Mouse (Mus musculus) neural tube, embryonic 11.5 days (tissue): ENCODE measurements around the gene Adora2a. TPM values are rescaled to one million over a fixed set of nuclear protein-coding genes. Genes with fewer than 3 reads are reported as not detected.
A peak's percentile ranks its signal among the peaks of the same experiment; 100 is the strongest.

Experiments used
- ATAC-seq: fragments of 200-750 bp; cut with Nextera tagmentation; 2 replicates; pipeline ENCODE4 v1.8.0; 2017; ENCODE audit warnings: moderate number of reproducible peaks, mild to moderate bottlenecking, moderate TSS enrichment, moderate library complexity; ENCODE audit not compliant: insufficient read depth, low FRiP score, low TSS enrichment
- DNase-seq: peaks from one replicate; pipeline ENCODE4 v3.0.0-alpha.2; 2015; ENCODE audit warnings: low spot score
- H3K27ac ChIP-seq: fragments of 300-500 bp; sonication (generic); 2 replicates; pipeline ENCODE4 v1.5.1; 2014; ENCODE audit warnings: low read depth, mild to moderate bottlenecking, low read length
- H3K27me3 ChIP-seq: fragments of 300-500 bp; sonication (generic); 2 replicates; pipeline ENCODE4 v1.6.1; 2014; ENCODE audit warnings: mild to moderate bottlenecking, low read length, mixed read lengths; ENCODE audit not compliant: control insufficient read depth, insufficient read depth
- H3K36me3 ChIP-seq: fragments of 300-500 bp; sonication (generic); 2 replicates; pipeline ENCODE4 v1.6.1; 2014; ENCODE audit warnings: mild to moderate bottlenecking, low read length, moderate library complexity, mixed read lengths; ENCODE audit not compliant: control insufficient read depth, insufficient read depth
- H3K4me1 ChIP-seq: fragments of 300-500 bp; sonication (generic); 2 replicates; pipeline ENCODE4 v1.6.1; 2014; ENCODE audit warnings: low read length, mixed read lengths; ENCODE audit not compliant: control insufficient read depth, insufficient read depth
- H3K4me2 ChIP-seq: fragments of 300-500 bp; sonication (generic); 2 replicates; pipeline ENCODE4 v1.6.1; 2014; ENCODE audit warnings: low read depth, mild to moderate bottlenecking, moderate library complexity
- H3K4me3 ChIP-seq: fragments of 300-500 bp; sonication (generic); 2 replicates; pipeline ENCODE4 v1.5.1; 2014; ENCODE audit warnings: low read depth, low read length
- H3K9ac ChIP-seq: fragments of 300-500 bp; sonication (generic); 2 replicates; pipeline ENCODE4 v1.6.1; 2014; ENCODE audit warnings: mild to moderate bottlenecking, low read length
- H3K9me3 ChIP-seq: fragments of 300-500 bp; sonication (generic); 2 replicates; pipeline ENCODE4 v1.6.1; 2016; ENCODE audit warnings: low read length; ENCODE audit not compliant: control insufficient read depth
- WGBS: fragments of 180-500 bp; shearing (Covaris S2); extraction: QIAGEN DNeasy Blood & Tissue Kit; methylation state at CpG from one replicate; pipeline ENCODE4 v1.1.7; 2014; 5-methylcytosine and 5-hydroxymethylcytosine counted together
- polyA plus RNA-seq: library from polyadenylated mRNA; unstranded; fragments of >200 nt; fragmentation: Nextera tagmentation; extraction: Ambion mirVana; gene quantifications from 2 replicates; pipeline ENCODE4 v1.2.1, GENCODE M21; 2014

Adora2a gene
- 4.1 and 4.5 TPM in 2 replicates for polyA plus RNA-seq

GRCm38 (mm10) chr10:75316872-75316907 is at the start of gene Adora2a:
Gene Adora2a (plus strand): TSS chr10:75316877.
- H3K27ac ChIP-seq, result no peak within 1 kb of the TSS
- DNase-seq, result no peak
- H3K4me3 ChIP-seq, result peak within 1 kb of the TSS; percentile 35
- ATAC-seq, result no peak
- H3K4me1 ChIP-seq, result 0 out of 2 replicates have a peak, but pooled peaks cover 2% of the 10 kb centered on the region
- WGBS, result 0% methylated on average over 4 of the region's 4 CpGs
- no peaks in the 10 kb centered on the region for H3K36me3 ChIP-seq
- H3K9ac ChIP-seq, result peak within 1 kb of the TSS; percentile 53
- H3K9me3 ChIP-seq, result no peaks in the 10 kb centered on the region
- peaks cover 18% of the 10 kb centered on the region for H3K27me3 ChIP-seq
- H3K4me2 ChIP-seq, result peak within 1 kb of the TSS; percentile 45

- Histone ChIP-seq H3K9ac (no peak overlapping the region), H3K4me1 (no peaks in the 10 kb centered on the region), H3K27ac (no peak overlapping the region), H3K4me2 (no peak overlapping the region), H3K4me3 (no peak overlapping the region), H3K27me3 (no peaks in the 10 kb centered on the region), H3K36me3 (peaks cover 5% of the 10 kb centered on the region), H3K9me3 (no peaks in the 10 kb centered on the region)
- DNase-seq, result no peak
- no peak for ATAC-seq
- 91% methylated on average over 4 of the region's 4 CpGs for WGBS
Measured at GRCm38 (mm10) chr10:75273020-75273419, 43.7 kb upstream of the Adora2a start.

GRCm38 (mm10) chr10:75276427-75277013 is 40.2 kb upstream of the Adora2a start:
- Histone ChIP-seq H3K4me3 (no peak overlapping the region), H3K9ac (no peak overlapping the region), H3K27me3 (no peaks in the 10 kb centered on the region), H3K4me2 (no peak overlapping the region), H3K9me3 (no peaks in the 10 kb centered on the region), H3K36me3 (peaks cover 2% of the 10 kb centered on the region; the same call in 1 of the 2 replicates), H3K27ac (no peak overlapping the region), H3K4me1 (no peaks in the 10 kb centered on the region)
- 97% methylated on average over 12 of the region's 12 CpGs for WGBS
- ATAC-seq (no peak), DNase-seq (no peak)

- no peak overlapping the region for H3K27ac ChIP-seq
- ATAC-seq, result no peak
- peaks cover 2% of the 10 kb centered on the region; the same call in 1 of the 2 replicates for H3K36me3 ChIP-seq
- 88% methylated on average over 1 of the region's 1 CpGs for WGBS
- no peaks in the 10 kb centered on the region for H3K9me3 ChIP-seq
- no peak overlapping the region for H3K9ac ChIP-seq
- H3K27me3 ChIP-seq, result no peaks in the 10 kb centered on the region
- H3K4me3 ChIP-seq, result no peak overlapping the region
- DNase-seq, result no peak
- H3K4me2 ChIP-seq, result no peak overlapping the region
- H3K4me1 ChIP-seq, result no peaks in the 10 kb centered on the region
Measured at GRCm38 (mm10) chr10:75277501-75277900, 39.2 kb upstream of the Adora2a start.

GRCm38 (mm10) chr10:75282648-75283047 is 34.0 kb upstream of the Adora2a start:
- no peak overlapping the region for H3K4me3 ChIP-seq
- no peak overlapping the region for H3K9ac ChIP-seq
- ATAC-seq (no peak), DNase-seq (no peak)
- WGBS, result 93% methylated on average over 5 of the region's 5 CpGs
- H3K27ac ChIP-seq, result no peak overlapping the region
- no peak overlapping the region for H3K4me2 ChIP-seq
- no peaks in the 10 kb centered on the region for H3K4me1 ChIP-seq
- no peaks in the 10 kb centered on the region for H3K27me3 ChIP-seq
- peaks cover 4% of the 10 kb centered on the region for H3K36me3 ChIP-seq
- no peaks in the 10 kb centered on the region for H3K9me3 ChIP-seq

- no peak for DNase-seq
- H3K27me3 ChIP-seq, result no peaks in the 10 kb centered on the region
- WGBS, result 93% methylated on average over 3 of the region's 3 CpGs
- no peak overlapping the region for H3K9ac ChIP-seq
- no peak overlapping the region for H3K27ac ChIP-seq
- H3K4me1 ChIP-seq, result no peaks in the 10 kb centered on the region
- no peak overlapping the region for H3K4me3 ChIP-seq
- peaks cover 4% of the 10 kb centered on the region for H3K36me3 ChIP-seq
- no peak overlapping the region for H3K4me2 ChIP-seq
- no peaks in the 10 kb centered on the region for H3K9me3 ChIP-seq
- no peak for ATAC-seq
Measured at GRCm38 (mm10) chr10:75283821-75284220, 32.9 kb upstream of the Adora2a start.

GRCm38 (mm10) chr10:75288579-75288978 is 28.1 kb upstream of the Adora2a start:
- Histone ChIP-seq H3K27ac (no peak overlapping the region), H3K27me3 (no peaks in the 10 kb centered on the region), H3K4me2 (no peak overlapping the region), H3K4me1 (no peaks in the 10 kb centered on the region), H3K4me3 (no peak overlapping the region), H3K36me3 (no peaks in the 10 kb centered on the region), H3K9me3 (no peaks in the 10 kb centered on the region), H3K9ac (no peak overlapping the region)
- DNase-seq (no peak), ATAC-seq (no peak)
- WGBS, result 90% methylated on average over 7 of the region's 7 CpGs

- H3K9me3 ChIP-seq, result no peaks in the 10 kb centered on the region
- no peak overlapping the region for H3K4me3 ChIP-seq
- WGBS, result 70% methylated on average over 4 of the region's 4 CpGs
- no peak overlapping the region for H3K27ac ChIP-seq
- no peak overlapping the region for H3K4me2 ChIP-seq
- DNase-seq, result no peak
- H3K36me3 ChIP-seq, result no peaks in the 10 kb centered on the region
- ATAC-seq, result no peak
- H3K27me3 ChIP-seq, result no peaks in the 10 kb centered on the region
- no peak overlapping the region for H3K9ac ChIP-seq
- H3K4me1 ChIP-seq, result no peaks in the 10 kb centered on the region
Measured at GRCm38 (mm10) chr10:75289392-75289791, 27.3 kb upstream of the Adora2a start.

- Histone ChIP-seq H3K27me3 (no peaks in the 10 kb centered on the region), H3K4me1 (no peaks in the 10 kb centered on the region), H3K4me2 (no peak overlapping the region), H3K36me3 (no peaks in the 10 kb centered on the region), H3K4me3 (no peak overlapping the region), H3K9me3 (no peaks in the 10 kb centered on the region), H3K9ac (no peak overlapping the region), H3K27ac (no peak overlapping the region)
- 92% methylated on average over 5 of the region's 5 CpGs for WGBS
- no peak for ATAC-seq
- DNase-seq, result no peak
Measured at GRCm38 (mm10) chr10:75290650-75291049, 26.0 kb upstream of the Adora2a start.
